Mouse (Mus musculus): ENCODE data around the gene Hlf. TPM values are rescaled to one million over a fixed set of nuclear protein-coding genes. Genes with fewer than 3 reads are reported as not detected.

Hlf gene
- polyA plus RNA-seq, 1 experiment from 2014 or later = 5.2 TPM

Other genes with a start within 250 kb of the Hlf start
- 20.1 and 22.0 TPM in 2 replicates for gene Gm45716, start 203.2 kb downstream of the Hlf start, polyA plus RNA-seq (2015; fragmentation: Nextera tagmentation; extraction: Ambion mirVana)
- 110 and 124 TPM in 2 replicates for gene Mmd, start 141.4 kb downstream of the Hlf start, polyA plus RNA-seq (2015; fragmentation: Nextera tagmentation; extraction: Ambion mirVana)
- 18.3 and 20.0 TPM in 2 replicates for gene Stxbp4, start 247.2 kb upstream of the Hlf start, polyA plus RNA-seq (2015; fragmentation: Nextera tagmentation; extraction: Ambion mirVana)
- gene Cox11, start 247.3 kb upstream of the Hlf start, polyA plus RNA-seq (2015; fragmentation: Nextera tagmentation; extraction: Ambion mirVana) = 41.4 and 44.1 TPM in 2 replicates